Mouse (Mus musculus) neutrophil, adult 59 days (primary cell): ENCODE data around the gene Slc5a12. TPM values are rescaled to one million over a fixed set of nuclear protein-coding genes. Genes with fewer than 3 reads are reported as not detected.

Source experiments
- total RNA-seq, 2 experiments: library from RNA; stranded (reverse); gene quantifications; 1 replicate in 1 of 2; 2 replicates in 1 of 2; pipeline ENCODE4 v1.2.4; 2023

Gene Slc5a12
- not detected for total RNA-seq

GRCm38 (mm10) chr2:110596932-110597331 lies at the start of gene Slc5a12:
TSS of gene Slc5a12 (plus strand) at chr2:110597298.

Other genes starting within 250 kb of the Slc5a12 start
- gene Fibin, start 234.1 kb upstream of the Slc5a12 start, total RNA-seq: not detected
- gene Muc15, start 124.0 kb downstream of the Slc5a12 start, total RNA-seq: not detected